Mouse (Mus musculus) MEL (cell line): ENCODE data around the gene Nexn. TPM values are rescaled to one million over a fixed set of nuclear protein-coding genes. Genes with fewer than 3 reads are reported as not detected.

ENCODE experiments used
- DNase-seq: peaks from one replicate; pipeline ENCODE4 v3.0.0; 2011; ENCODE audit warnings: low read depth, low spot score
- H3K27ac ChIP-seq: 2 replicates; pipeline ENCODE4 v1.5.1; 2012; ENCODE audit warnings: low read depth, mild to moderate bottlenecking, control low read depth, low read length, moderate library complexity; ENCODE audit not compliant: control insufficient read depth
- H3K27me3 ChIP-seq, 2 experiments: fragments of 150-350 bp in 1 of 2; sonication (generic) in 1 of 2; 2 replicates each; pipeline ENCODE4 v1.6.1; 2012; ENCODE audit warnings: low read length in 2 of 2, mild to moderate bottlenecking in 2 of 2, improper control_type of control experiment in 1 of 2, moderate library complexity in 1 of 2; ENCODE audit not compliant: insufficient read depth in 2 of 2, control insufficient read depth in 1 of 2
- H3K36me3 ChIP-seq, 2 experiments: 2 replicates each; pipeline ENCODE4 v1.6.1; 2012 to 2014; ENCODE audit warnings: low read length in 2 of 2, improper control_type of control experiment in 1 of 2, inconsistent platforms in 1 of 2, mild to moderate bottlenecking in 1 of 2; ENCODE audit not compliant: insufficient read depth in 2 of 2, control insufficient read depth in 1 of 2
- H3K4me1 ChIP-seq, 2 experiments: fragments of 150-350 bp in 1 of 2; sonication (generic) in 1 of 2; 2 replicates each; pipeline ENCODE4 v1.6.1; 2012; ENCODE audit warnings: low read length in 2 of 2, improper control_type of control experiment in 1 of 2, mild to moderate bottlenecking in 1 of 2; ENCODE audit not compliant: insufficient read depth in 2 of 2, control insufficient read depth in 1 of 2
- H3K4me3 ChIP-seq, 2 experiments: fragments of 150-350 bp in 1 of 2; sonication (generic) in 1 of 2; 2 replicates each; pipeline ENCODE4 v1.5.1; 2012; ENCODE audit warnings: low read depth in 2 of 2, low read length in 2 of 2, mild to moderate bottlenecking in 2 of 2, moderate library complexity in 2 of 2, control low read depth in 1 of 2, improper control_type of control experiment in 1 of 2; ENCODE audit not compliant: control insufficient read depth in 1 of 2, insufficient read depth in 1 of 2
- H3K79me2 ChIP-seq: 2 replicates; pipeline ENCODE4 v1.6.1; 2012; ENCODE audit warnings: mild to moderate bottlenecking, low read length, moderate library complexity; ENCODE audit not compliant: control insufficient read depth, poor library complexity, insufficient read depth
- H3K9ac ChIP-seq: 2 replicates; pipeline ENCODE4 v1.6.1; 2012; ENCODE audit warnings: low read depth, mild to moderate bottlenecking, control low read depth, low read length, moderate library complexity; ENCODE audit not compliant: control insufficient read depth, poor library complexity, severe bottlenecking
- H3K9me3 ChIP-seq: fragments of 150-350 bp; sonication (generic); replicated peaks from 2 replicates; pipeline ENCODE4 v1.6.1; 2012; ENCODE audit warnings: mild to moderate bottlenecking, low read length, improper control_type of control experiment, moderate library complexity; ENCODE audit not compliant: insufficient read depth
- BHLHE40 ChIP-seq: IDR thresholded peaks from 2 replicates; pipeline ENCODE4 v1.6.1; 2012; ENCODE audit warnings: low read depth, mild to moderate bottlenecking, inconsistent platforms, low read length, improper control_type of control experiment, borderline replicate concordance
- ELF1 ChIP-seq: IDR thresholded peaks from 2 replicates; pipeline ENCODE4 v1.6.1; 2014; ENCODE audit warnings: low read depth, mild to moderate bottlenecking, inconsistent platforms, low read length, improper control_type of control experiment, moderate library complexity
- EP300 ChIP-seq, 2 experiments: IDR thresholded peaks; 2 replicates each; pipeline ENCODE4 v1.6.1; 2011; ENCODE audit warnings: improper control_type of control experiment in 2 of 2, low read length in 2 of 2, low read depth in 1 of 2, mild to moderate bottlenecking in 1 of 2
- JUND ChIP-seq: IDR thresholded peaks from 2 replicates; pipeline ENCODE4 v1.6.1; 2011; ENCODE audit warnings: low read depth, mild to moderate bottlenecking, improper control_type of control experiment, low read length
- MAX ChIP-seq: IDR thresholded peaks from 2 replicates; pipeline ENCODE4 v1.6.1; 2011; ENCODE audit warnings: low read length, improper control_type of control experiment
- MEF2A ChIP-seq: IDR thresholded peaks from 2 replicates; pipeline ENCODE4 v1.6.1; 2014; ENCODE audit warnings: low read depth, mild to moderate bottlenecking, inconsistent platforms, low read length, improper control_type of control experiment; ENCODE audit not compliant: poor library complexity, insufficient replicate concordance, severe bottlenecking; ENCODE audit errors: extremely low read depth
- MXI1 ChIP-seq: IDR thresholded peaks from 2 replicates; pipeline ENCODE4 v1.6.1; 2011; ENCODE audit warnings: mild to moderate bottlenecking, low read depth, low read length, improper control_type of control experiment
- NELFE ChIP-seq: IDR thresholded peaks from 2 replicates; pipeline ENCODE4 v1.6.1; 2011; ENCODE audit warnings: low read depth, low read length, improper control_type of control experiment
- NRF1 ChIP-seq: IDR thresholded peaks from 2 replicates; pipeline ENCODE4 v1.6.1; 2014; ENCODE audit warnings: low read depth, mild to moderate bottlenecking, inconsistent platforms, low read length, improper control_type of control experiment, moderate library complexity; ENCODE audit not compliant: poor library complexity, insufficient read depth, severe bottlenecking
- POLR2A ChIP-seq, 2 experiments: IDR thresholded peaks; 2 replicates each; pipeline ENCODE4 v1.6.1; 2011 to 2012; ENCODE audit warnings: low read length in 2 of 2, mild to moderate bottlenecking in 2 of 2, control low read depth in 1 of 2, improper control_type of control experiment in 1 of 2, low read depth in 1 of 2, moderate library complexity in 1 of 2; ENCODE audit not compliant: control insufficient read depth in 1 of 2, insufficient read depth in 1 of 2, poor library complexity in 1 of 2
- RAD21 ChIP-seq: IDR thresholded peaks from 2 replicates; pipeline ENCODE4 v1.6.1; 2011; ENCODE audit warnings: mild to moderate bottlenecking, low read depth, low read length, improper control_type of control experiment
- SIN3A ChIP-seq: IDR thresholded peaks from 2 replicates; pipeline ENCODE4 v1.6.1; 2012; ENCODE audit warnings: low read length, improper control_type of control experiment, inconsistent platforms
- SMC3 ChIP-seq: IDR thresholded peaks from 2 replicates; pipeline ENCODE4 v1.6.1; 2011; ENCODE audit warnings: low read depth, low read length, improper control_type of control experiment
- TAL1 ChIP-seq: IDR thresholded peaks from 2 replicates; pipeline ENCODE4 v1.6.1; 2012; ENCODE audit warnings: mild to moderate bottlenecking, inconsistent platforms, low read length, moderate library complexity, mixed read lengths
- TCF12 ChIP-seq: IDR thresholded peaks from 2 replicates; pipeline ENCODE4 v1.6.1; 2014; ENCODE audit warnings: low read depth, mild to moderate bottlenecking, inconsistent platforms, low read length, improper control_type of control experiment, moderate library complexity
- UBTF ChIP-seq: IDR thresholded peaks from 2 replicates; pipeline ENCODE4 v1.6.1; 2012; ENCODE audit warnings: low read depth, mild to moderate bottlenecking, inconsistent platforms, low read length, improper control_type of control experiment, moderate library complexity, borderline replicate concordance; ENCODE audit not compliant: insufficient read depth
- USF1 ChIP-seq: IDR thresholded peaks from 2 replicates; pipeline ENCODE4 v1.6.1; 2014; ENCODE audit warnings: low read depth, mild to moderate bottlenecking, inconsistent platforms, low read length, improper control_type of control experiment, moderate library complexity
- USF2 ChIP-seq, 2 experiments: IDR thresholded peaks; 2 replicates each; pipeline ENCODE4 v1.6.1; 2011 to 2012; ENCODE audit warnings: improper control_type of control experiment in 2 of 2, low read length in 2 of 2, borderline replicate concordance in 1 of 2, inconsistent platforms in 1 of 2, low read depth in 1 of 2, mild to moderate bottlenecking in 1 of 2; ENCODE audit not compliant: insufficient read depth in 1 of 2
- ZC3H11A ChIP-seq: IDR thresholded peaks from 2 replicates; pipeline ENCODE4 v1.6.1; 2012; ENCODE audit warnings: low read depth, mild to moderate bottlenecking, inconsistent platforms, low read length, improper control_type of control experiment
- ZKSCAN1 ChIP-seq: IDR thresholded peaks from 2 replicates; pipeline ENCODE4 v1.6.1; 2012; ENCODE audit warnings: low read depth, mild to moderate bottlenecking, inconsistent platforms, low read length, improper control_type of control experiment, moderate library complexity
- polyA plus RNA-seq, 2 experiments: library from polyadenylated mRNA; stranded (reverse) in 1 of 2; unstranded in 1 of 2; fragments of >175 nt in 1 of 2; fragments of >200 nt in 1 of 2; gene quantifications; 2 replicates each; pipeline versions ENCODE4 v1.2.1 to v1.2.4; 2012; ENCODE audit warnings: low replicate concordance in 2 of 2, low read depth in 1 of 2; ENCODE audit not compliant: insufficient read length in 2 of 2, insufficient read depth in 1 of 2, missing spikeins in 1 of 2
- total RNA-seq: library from RNA; depleted of rRNA; stranded (reverse); fragments of 300-350 nt; gene quantifications from 2 replicates; pipeline ENCODE4 v1.2.3, GENCODE M21; 2012

Nexn gene
- total and polyA plus RNA-seq, 3 experiments: 0.19 to 0.96 TPM; not detected in 1

DNA sequence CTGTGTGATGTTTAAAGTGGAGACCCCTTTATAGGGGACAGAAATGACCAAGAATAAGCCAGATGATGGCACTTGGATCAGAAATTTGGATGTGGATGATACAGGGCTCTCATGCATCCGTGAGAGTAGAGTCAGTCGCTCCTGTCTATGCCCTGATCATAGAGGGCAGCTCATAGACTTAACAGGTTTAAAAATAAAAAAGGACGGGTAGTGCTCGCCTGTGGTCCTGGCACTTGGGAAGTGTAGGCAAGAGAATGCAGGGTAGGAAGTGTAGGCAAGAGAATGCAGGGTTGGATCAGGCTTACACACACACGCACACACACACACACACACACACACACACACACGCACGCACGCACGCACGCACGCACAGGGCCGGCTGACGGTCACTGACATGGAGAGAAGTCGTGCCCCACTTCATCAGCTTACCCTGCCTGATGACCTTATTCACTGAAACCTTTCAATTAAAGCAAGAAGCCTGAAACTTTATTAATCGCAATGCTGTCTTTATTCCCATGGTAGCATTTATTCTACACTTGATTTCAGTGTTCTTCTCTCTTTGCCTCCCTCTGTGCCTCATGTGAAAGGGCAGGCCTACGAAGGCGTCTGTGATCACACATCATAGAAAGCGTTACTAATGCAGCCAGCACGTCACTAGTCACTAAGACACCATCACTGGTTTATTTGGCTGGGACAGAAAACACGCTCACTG, 7.0 kb upstream of the Nexn start:
- H3K9me3 ChIP-seq: no peaks in the 10 kb centered on the region
- H3K27me3 ChIP-seq: no peaks in the 10 kb centered on the region
- H3K4me1 ChIP-seq: peaks cover 0 to 3% of the 10 kb centered on the region in 2 experiments; a peak in 1 of 4 replicates
- H3K36me3 ChIP-seq: peaks cover 2 to 5% of the 10 kb centered on the region in 2 experiments; a peak in 2 of 4 replicates
- TF ChIP-seq MEF2A: no peak
- no peak for TF ChIP-seq ZC3H11A
- no peak for TF ChIP-seq MXI1
- TF ChIP-seq ZKSCAN1: no peak
- TF ChIP-seq USF1: no peak
- no peak for TF ChIP-seq POLR2A (IDR thresholded peaks at IDR 0.05; ENCODE audit: control insufficient read depth in 1 of 2, insufficient read depth in 1 of 2, low read depth in 1 of 2, low read length in 2 of 2, poor library complexity in 1 of 2)
- no peak for TF ChIP-seq TAL1
- no peak for TF ChIP-seq USF2 (IDR thresholded peaks at IDR 0.05; ENCODE audit: borderline replicate concordance in 1 of 2, insufficient read depth in 1 of 2, low read depth in 1 of 2, low read length in 2 of 2)
- no peak for TF ChIP-seq ELF1
- no peak for TF ChIP-seq EP300 (IDR thresholded peaks at IDR 0.05; ENCODE audit: low read depth in 1 of 2, low read length in 2 of 2)
- no peak for TF ChIP-seq SMC3
- TF ChIP-seq JUND: no peak
- TF ChIP-seq BHLHE40: no peak
- TF ChIP-seq RAD21: no peak
- TF ChIP-seq TCF12: no peak
- TF ChIP-seq NELFE: no peak
- TF ChIP-seq NRF1: no peak
- no peak for TF ChIP-seq SIN3A
- no peak for TF ChIP-seq UBTF
- TF ChIP-seq MAX: no peak
- no peak overlapping the region for H3K27ac ChIP-seq
- H3K79me2 ChIP-seq: no peaks in the 10 kb centered on the region
- no peak for DNase-seq
- no peak overlapping the region for H3K4me3 ChIP-seq
- H3K9ac ChIP-seq: no peak overlapping the region
